In the genomic region with DNA sequence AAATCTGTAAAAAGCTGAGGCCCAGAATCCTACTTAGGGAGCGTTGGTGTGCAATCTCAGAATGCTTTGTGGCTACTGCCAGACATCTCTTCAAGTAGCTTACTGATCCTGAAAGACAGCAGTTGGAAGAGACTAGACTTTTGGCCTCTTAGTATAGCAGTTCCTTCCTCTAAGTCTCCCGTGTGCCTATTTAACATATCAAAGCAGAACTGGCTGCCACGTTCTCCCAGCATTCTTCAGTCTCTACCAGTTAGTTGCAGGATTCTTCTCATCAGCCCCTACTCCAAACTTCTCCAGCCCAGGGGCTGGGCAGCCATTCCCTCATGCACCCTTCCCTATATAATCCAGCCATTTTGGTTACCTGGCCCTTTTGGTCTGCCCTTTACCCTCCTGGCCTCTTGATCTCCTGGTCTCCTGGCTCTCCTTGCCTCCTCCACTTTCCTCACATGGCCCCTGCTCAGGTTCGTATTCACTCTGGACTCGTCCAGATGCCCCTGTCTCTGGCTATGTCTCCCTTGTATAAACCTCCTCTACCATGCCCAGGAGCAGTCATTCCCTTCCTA, we compare ENCODE assay signal across 8 mouse cellular contexts. TPM values are rescaled to one million over a fixed set of nuclear protein-coding genes. Genes with fewer than 3 reads are reported as not detected.
DNase-seq lines count a peak whose midpoint lies in the region; ATAC-seq and TF ChIP-seq lines count a peak whose summit lies in the region.

No protein-coding gene starts in this region.

- no peaks in the 10 kb centered on the region for H3K9me3 ChIP-seq in lung, embryonic 14.5 days (ENCODE audit: low read depth, low read length)
- no peaks in the 10 kb centered on the region for H3K9me3 ChIP-seq in heart, embryonic 16.5 days (replicated peaks; ENCODE audit: control insufficient read depth, low read length)

- DNase-seq in lung, embryonic 14.5 days: no peak
- DNase-seq in lung, postnatal 10 days: no peak
- peak; percentile 4 to 13 for DNase-seq in cerebellum, postnatal 25 days
- DNase-seq in spleen, postnatal 14 days (ENCODE audit: low spot score in 2 of 2): no peak
- DNase-seq in right cerebral cortex, postnatal 14 days: no peak

- H3K9ac ChIP-seq in lung, embryonic 14.5 days: peak overlapping the region; percentile 44
- H3K9ac ChIP-seq in heart, embryonic 16.5 days (ENCODE audit: low read length): peak overlapping the region; percentile 59

- peak overlapping the region; percentile 63 for H3K4me2 ChIP-seq in lung, embryonic 14.5 days
- peak overlapping the region; percentile 76 for H3K4me2 ChIP-seq in heart, embryonic 16.5 days (ENCODE audit: low read depth, low read length)

- WGBS in lung, embryonic 14.5 days: 19% methylated on average over 5 of the region's 5 CpGs
- 26% methylated on average over 5 of the region's 5 CpGs for WGBS in heart, embryonic 16.5 days
- WGBS in macrophage (ENCODE audit: missing documents): 24% methylated on average over 5 of the region's 5 CpGs

- no peak for TF ChIP-seq CTCF in lung, embryonic 14.5 days (IDR thresholded peaks at IDR 0.05; ENCODE audit: low read depth)

- H3K27me3 ChIP-seq in lung, embryonic 14.5 days (ENCODE audit: insufficient read depth, low read length): no peaks in the 10 kb centered on the region
- no peaks in the 10 kb centered on the region for H3K27me3 ChIP-seq in heart, embryonic 16.5 days (ENCODE audit: control insufficient read depth, insufficient read depth, low read length)

- H3K36me3 ChIP-seq in lung, embryonic 14.5 days (ENCODE audit: insufficient read depth): no peaks in the 10 kb centered on the region
- no peaks in the 10 kb centered on the region for H3K36me3 ChIP-seq in heart, embryonic 16.5 days (ENCODE audit: control insufficient read depth, insufficient read depth)
- H3K36me3 ChIP-seq in macrophage (ENCODE audit: inconsistent target): no peaks in the 10 kb centered on the region

- peaks cover 2% of the 10 kb centered on the region; the same call in 1 of the 2 replicates for H3K4me1 ChIP-seq in lung, embryonic 14.5 days (ENCODE audit: insufficient read depth)
- peaks cover 16% of the 10 kb centered on the region for H3K4me1 ChIP-seq in heart, embryonic 16.5 days (ENCODE audit: control insufficient read depth, insufficient read depth, low read length)

- peak overlapping the region; percentile 81 for H3K4me3 ChIP-seq in lung, embryonic 14.5 days (ENCODE audit: low read depth, low read length)
- H3K4me3 ChIP-seq in heart, embryonic 16.5 days (ENCODE audit: low read length): peak overlapping the region; percentile 93
- peak overlapping the region; percentile 61 for H3K4me3 ChIP-seq in macrophage (ENCODE audit: inconsistent target)

- H3K79me2 ChIP-seq in macrophage (ENCODE audit: inconsistent target): peaks cover 35% of the 10 kb centered on the region

- no peak for ATAC-seq in lung, embryonic 14.5 days (ENCODE audit: insufficient read depth)
- ATAC-seq in heart, embryonic 16.5 days (replicated peaks; ENCODE audit: extremely low read depth, insufficient read depth, low FRiP score): no peak
- ATAC-seq in frontal cortex, adult (ENCODE audit: low TSS enrichment): no peak

- H3K27ac ChIP-seq in lung, embryonic 14.5 days (ENCODE audit: low read depth): peak overlapping the region; percentile 86
- H3K27ac ChIP-seq in heart, embryonic 16.5 days (ENCODE audit: low read length): peak overlapping the region; percentile 73
- H3K27ac ChIP-seq in macrophage: peak overlapping the region; percentile 34

RNA-seq across cellular contexts. Expression of a gene that starts 1.2 kb away (rescaled TPM):
- polyA plus RNA-seq in lung, embryonic 14.5 days (2014; fragmentation: Nextera tagmentation; extraction: Ambion mirVana): 20.1 and 27.9 TPM in 2 replicates
- 13.2 and 13.8 TPM in 2 replicates for polyA plus RNA-seq in heart, embryonic 16.5 days (2015; fragmentation: Nextera tagmentation; extraction: Ambion mirVana)
- total RNA-seq in macrophage (2018; cell fraction: chromatin; rRNA removed): 100 to 1,000 TPM in 14 of 26 experiments, 10 to 100 TPM in 12; 55.4 to 354 (median 109) TPM
- 10 to 100 TPM; 19.5 to 70.7 (median 26.5) TPM for total RNA-seq in macrophage (2018; cell fraction: cytosol; rRNA removed)
- 100 to 1,000 TPM in 5 of 26 experiments, 10 to 100 TPM in 21; 45.7 to 127 (median 77.5) TPM for total RNA-seq in macrophage (2018; cell fraction: nucleus; rRNA removed)
- polyA plus RNA-seq in macrophage (2018): 10.4 to 16.7 TPM (median 11.4 TPM) in 3 replicates

Comparison
In these comparisons a context has a peak if more than half of its experiments do, and no peak if none do; other contexts are left out.
1. DNase-seq: peak in cerebellum, postnatal 25 days (2 of 2); none in lung, embryonic 14.5 days (single experiment), lung, postnatal 10 days (single experiment), spleen, postnatal 14 days (0 of 2) and right cerebral cortex, postnatal 14 days (single experiment).
2. H3K27ac ChIP-seq: peak in every context shown above with its lines; median percentile 86 in lung, embryonic 14.5 days; 73 in heart, embryonic 16.5 days; 34 in macrophage.
3. Peak in every context shown above with its lines, with median percentiles within 50 percentile points of each other: H3K4me3 ChIP-seq.